Mouse (Mus musculus): ENCODE results near the gene Nktr. TPM values are rescaled to one million over a fixed set of nuclear protein-coding genes. Genes with fewer than 3 reads are reported as not detected.

The Nktr gene
- polyA plus RNA-seq, 1 experiment from 2014 or later, result 61.7 TPM

DNA sequence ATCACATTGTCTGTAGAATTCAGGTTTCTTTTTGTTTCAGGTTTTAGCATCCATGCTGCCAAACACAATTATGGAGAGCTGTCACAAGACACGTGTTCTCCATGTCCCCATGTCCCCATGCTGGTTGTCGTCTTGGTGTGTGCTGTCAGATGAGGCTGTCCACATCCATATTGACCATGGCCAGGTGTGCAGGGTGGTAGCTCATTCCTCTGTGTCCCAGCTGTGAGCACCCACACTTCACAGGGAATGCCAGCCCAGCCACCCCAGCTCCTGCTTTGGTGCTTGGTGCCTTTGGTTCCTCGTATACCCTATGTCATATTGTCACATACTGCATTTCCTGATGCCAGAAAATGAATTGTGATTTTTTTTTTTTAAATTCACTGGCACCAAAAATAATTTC, 35.7 kb downstream of the Nktr start:
- H3K4me1 ChIP-seq (ENCODE audit: control insufficient read depth, insufficient read depth, low read length), result peaks cover 20% of the 10 kb centered on the region
- H3K27me3 ChIP-seq (replicated peaks; ENCODE audit: control insufficient read depth, insufficient read depth, low read length), result no peaks in the 10 kb centered on the region
- H3K27ac ChIP-seq (replicated peaks; ENCODE audit: low read depth, low read length), result no peak overlapping the region
- H3K9me3 ChIP-seq (ENCODE audit: control insufficient read depth, low read length), result no peaks in the 10 kb centered on the region
- H3K9ac ChIP-seq (ENCODE audit: low read depth, low read length), result no peak overlapping the region
- H3K36me3 ChIP-seq (ENCODE audit: control insufficient read depth, insufficient read depth, low read length), result peaks cover 74% of the 10 kb centered on the region
- no peak overlapping the region for H3K4me3 ChIP-seq (ENCODE audit: low read depth, low read length)
- whole genome bisulfite sequencing, result 93% methylated on average over 3 of the region's 3 CpGs
- H3K4me2 ChIP-seq (ENCODE audit: low read depth, low read length), result no peak overlapping the region
- DNase-seq (ENCODE audit: low spot score) (no peak), ATAC-seq (ENCODE audit: low read depth) (no peak)

DNA sequence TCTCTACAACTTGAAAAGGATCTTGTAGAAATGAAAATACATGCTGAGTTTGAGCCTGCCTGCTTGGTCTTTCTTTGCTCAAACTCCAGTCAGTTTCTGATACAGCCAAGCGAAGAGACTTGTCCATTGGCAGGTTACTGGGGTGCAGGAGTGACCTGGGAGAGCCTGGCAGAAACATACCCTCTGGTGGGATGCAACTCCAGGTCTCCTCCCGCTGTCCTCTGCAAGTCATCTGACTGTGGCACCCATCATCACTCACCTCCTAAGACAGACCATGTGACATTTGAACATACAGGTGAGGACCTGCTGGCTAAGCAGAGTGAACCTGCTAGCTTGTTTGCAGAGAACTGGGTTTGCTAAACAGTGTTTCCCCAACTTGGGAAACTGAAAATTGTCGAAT, 37.8 kb downstream of the Nktr start:
- ATAC-seq (ENCODE audit: low read depth) (no peak), DNase-seq (ENCODE audit: low spot score) (no peak)
- H3K9ac ChIP-seq (ENCODE audit: low read depth, low read length), result no peak overlapping the region
- H3K4me3 ChIP-seq (ENCODE audit: low read depth, low read length), result no peak overlapping the region
- peaks cover 30% of the 10 kb centered on the region for H3K4me1 ChIP-seq (ENCODE audit: control insufficient read depth, insufficient read depth, low read length)
- H3K9me3 ChIP-seq (ENCODE audit: control insufficient read depth, low read length), result no peaks in the 10 kb centered on the region
- H3K27me3 ChIP-seq (replicated peaks; ENCODE audit: control insufficient read depth, insufficient read depth, low read length), result no peaks in the 10 kb centered on the region
- peak overlapping the region; percentile 95 for H3K27ac ChIP-seq (replicated peaks; ENCODE audit: low read depth, low read length)
- H3K36me3 ChIP-seq (ENCODE audit: control insufficient read depth, insufficient read depth, low read length), result peaks cover 52% of the 10 kb centered on the region
- 84% methylated on average over 3 of the region's 3 CpGs for WGBS
- no peak overlapping the region for H3K4me2 ChIP-seq (ENCODE audit: low read depth, low read length)

DNA sequence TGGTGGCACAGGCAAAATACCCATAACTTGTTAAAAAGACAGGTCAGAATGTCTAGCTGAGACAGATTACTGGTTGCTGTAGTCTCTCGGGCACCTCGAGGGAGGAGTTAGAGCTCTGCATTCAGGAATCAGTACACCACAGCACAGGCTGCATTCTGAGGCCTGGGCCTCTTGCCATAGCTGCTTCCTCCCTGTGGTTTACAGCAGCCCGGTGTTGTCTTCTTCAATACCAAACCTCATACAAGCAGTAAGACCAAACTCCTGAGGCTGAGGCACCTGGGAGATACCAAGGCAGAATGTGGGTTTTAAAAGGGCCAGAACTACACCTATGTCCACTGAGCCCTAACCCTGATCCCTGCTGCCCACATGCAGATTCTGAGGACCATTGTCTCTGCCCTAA, 38.5 kb downstream of the Nktr start:
- Histone ChIP-seq H3K4me3 (ENCODE audit: low read depth, low read length) (no peak overlapping the region), H3K36me3 (ENCODE audit: control insufficient read depth, insufficient read depth, low read length) (peaks cover 46% of the 10 kb centered on the region), H3K9ac (ENCODE audit: low read depth, low read length) (peak overlapping the region; percentile 30; the same call in 1 of the 2 replicates), H3K4me2 (ENCODE audit: low read depth, low read length) (peak overlapping the region; percentile 86), H3K9me3 (ENCODE audit: control insufficient read depth, low read length) (no peaks in the 10 kb centered on the region), H3K4me1 (ENCODE audit: control insufficient read depth, insufficient read depth, low read length) (peaks cover 30% of the 10 kb centered on the region), H3K27ac (replicated peaks; ENCODE audit: low read depth, low read length) (peak overlapping the region; percentile 95), H3K27me3 (replicated peaks; ENCODE audit: control insufficient read depth, insufficient read depth, low read length) (no peaks in the 10 kb centered on the region)
- DNase-seq (ENCODE audit: low spot score), result peak; percentile 78
- ATAC-seq (ENCODE audit: low read depth), result no peak
- WGBS, result 25% methylated on average over 3 of the region's 3 CpGs

DNA sequence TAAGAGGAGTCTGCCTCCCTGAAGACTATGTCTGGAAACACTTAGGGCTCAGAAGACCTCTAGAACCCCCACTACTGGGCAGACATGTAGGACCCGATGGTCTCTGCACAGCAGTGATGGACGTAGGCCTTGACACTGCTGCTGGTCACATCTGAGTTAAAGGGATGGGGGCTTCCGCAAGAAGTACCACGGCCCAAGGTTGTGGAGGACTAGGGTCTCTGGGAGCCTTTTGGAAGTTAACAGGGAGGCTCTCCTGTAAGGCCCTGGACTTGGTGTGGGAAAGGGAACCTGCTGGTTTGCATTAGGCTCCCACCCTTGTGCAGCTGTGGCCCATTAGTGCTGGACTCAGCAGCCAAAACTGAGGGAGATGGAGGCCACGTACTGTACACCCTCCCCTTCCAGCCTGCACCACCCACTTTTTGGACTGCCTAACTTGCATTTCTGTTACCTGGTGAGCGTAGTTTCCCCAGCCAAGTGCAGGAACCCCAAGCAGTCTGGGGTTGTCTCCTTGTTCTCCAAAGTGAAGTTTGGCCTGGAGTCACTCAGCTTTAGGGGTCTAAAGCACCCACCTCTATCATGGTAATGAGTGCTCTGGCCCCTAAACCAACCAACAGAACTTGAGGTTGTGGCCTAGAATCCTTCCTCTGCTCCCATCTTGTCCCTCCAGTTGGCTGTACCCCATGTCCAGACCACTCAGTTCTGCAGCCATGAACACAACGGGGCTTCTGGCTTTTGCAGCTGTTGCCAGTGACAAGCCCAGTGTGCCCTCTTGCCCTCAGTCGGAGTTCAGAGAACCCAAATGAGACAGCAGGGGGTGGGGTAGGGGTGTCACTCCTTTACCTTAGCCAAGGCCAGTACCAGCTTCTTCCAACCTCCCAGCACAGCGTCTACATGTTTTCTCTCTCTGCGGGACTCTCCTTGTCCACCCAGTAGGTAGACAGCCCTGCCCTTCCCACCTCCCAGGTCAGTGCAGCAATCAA, 39.2 kb downstream of the Nktr start:
- Histone ChIP-seq H3K36me3 (ENCODE audit: control insufficient read depth, insufficient read depth, low read length) (peaks cover 47% of the 10 kb centered on the region), H3K4me1 (ENCODE audit: control insufficient read depth, insufficient read depth, low read length) (peaks cover 30% of the 10 kb centered on the region), H3K9me3 (ENCODE audit: control insufficient read depth, low read length) (no peaks in the 10 kb centered on the region), H3K4me2 (ENCODE audit: low read depth, low read length) (peak overlapping the region; percentile 86), H3K9ac (ENCODE audit: low read depth, low read length) (peak overlapping the region; percentile 95), H3K27ac (replicated peaks; ENCODE audit: low read depth, low read length) (peak overlapping the region; percentile 95), H3K4me3 (ENCODE audit: low read depth, low read length) (peak overlapping the region; percentile 94), H3K27me3 (replicated peaks; ENCODE audit: control insufficient read depth, insufficient read depth, low read length) (no peaks in the 10 kb centered on the region)
- 31% methylated on average over 10 of the region's 10 CpGs for WGBS
- peak; percentile 48 for ATAC-seq (ENCODE audit: low read depth)
- DNase-seq (ENCODE audit: low spot score), result peak; percentile 89

DNA sequence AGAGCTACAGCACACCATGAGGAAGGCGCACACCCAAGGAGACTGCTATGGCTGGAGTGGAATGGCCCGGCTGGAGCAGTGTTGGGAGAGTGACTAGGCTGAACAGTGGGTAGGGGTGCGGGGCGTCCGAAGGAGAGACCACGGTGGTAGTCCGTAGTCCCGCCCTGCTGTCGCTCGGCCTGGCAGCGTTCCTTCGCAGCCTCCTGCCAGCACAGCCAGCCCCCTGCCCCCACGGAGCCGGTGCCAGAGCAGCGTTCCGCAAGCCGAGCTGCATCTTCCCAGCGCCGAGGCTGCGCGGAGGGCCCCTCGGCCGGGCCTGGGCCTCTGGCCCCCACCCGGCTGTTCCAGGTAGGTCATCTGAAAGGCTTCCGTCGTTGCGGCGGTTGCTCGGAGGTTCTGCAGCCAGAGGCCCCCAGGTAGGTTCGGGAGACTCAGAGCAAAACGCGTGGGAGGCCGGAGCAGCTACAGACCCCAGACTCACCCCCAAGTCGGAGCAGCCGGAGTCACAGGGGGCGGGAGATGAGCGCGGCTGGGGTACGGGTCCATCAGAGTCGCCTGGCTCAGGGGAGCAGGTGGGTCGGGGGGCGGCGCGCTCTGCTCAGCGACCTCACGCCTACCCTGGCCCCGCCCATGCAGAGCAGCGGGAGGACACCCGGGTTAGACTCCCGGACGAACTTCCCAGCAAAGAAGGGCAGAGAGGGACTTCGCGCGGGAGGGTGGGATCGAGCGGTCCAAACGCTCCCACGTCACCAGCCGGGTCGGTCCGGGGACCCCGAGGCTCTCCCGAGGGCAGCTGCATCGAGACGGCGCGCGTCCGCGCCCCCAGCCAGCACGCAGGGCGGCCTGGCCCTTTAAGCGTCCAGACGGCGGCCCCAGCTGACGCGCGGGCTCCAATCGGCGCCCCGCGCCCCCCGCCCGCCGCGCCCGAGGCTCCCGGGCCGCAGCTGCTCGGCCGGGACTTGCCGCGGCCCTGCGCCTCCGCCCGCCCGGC, 40.4 kb downstream of the Nktr start, which contains the start of gene Zfp651:
Gene Zfp651 (plus strand): TSS at position 240 of the 991 bp plus-strand sequence.
- H3K36me3 ChIP-seq (ENCODE audit: control insufficient read depth, insufficient read depth, low read length), result peaks cover 47% of the 10 kb centered on the region
- no peaks in the 10 kb centered on the region for H3K27me3 ChIP-seq (replicated peaks; ENCODE audit: control insufficient read depth, insufficient read depth, low read length)
- peak within 1 kb of the TSS; percentile 94 for H3K4me3 ChIP-seq (ENCODE audit: low read depth, low read length)
- H3K9me3 ChIP-seq (ENCODE audit: control insufficient read depth, low read length), result no peaks in the 10 kb centered on the region
- H3K4me2 ChIP-seq (ENCODE audit: low read depth, low read length), result peak within 1 kb of the TSS; percentile 86
- peak within 1 kb of the TSS; percentile 95 for H3K27ac ChIP-seq (replicated peaks; ENCODE audit: low read depth, low read length)
- peak; percentile 84 for ATAC-seq (ENCODE audit: low read depth)
- WGBS, result 1% methylated on average over 29 of the region's 97 CpGs
- peaks cover 30% of the 10 kb centered on the region for H3K4me1 ChIP-seq (ENCODE audit: control insufficient read depth, insufficient read depth, low read length)
- H3K9ac ChIP-seq (ENCODE audit: low read depth, low read length), result peak within 1 kb of the TSS; percentile 95
- peak; percentile 89 for DNase-seq (ENCODE audit: low spot score)

DNA sequence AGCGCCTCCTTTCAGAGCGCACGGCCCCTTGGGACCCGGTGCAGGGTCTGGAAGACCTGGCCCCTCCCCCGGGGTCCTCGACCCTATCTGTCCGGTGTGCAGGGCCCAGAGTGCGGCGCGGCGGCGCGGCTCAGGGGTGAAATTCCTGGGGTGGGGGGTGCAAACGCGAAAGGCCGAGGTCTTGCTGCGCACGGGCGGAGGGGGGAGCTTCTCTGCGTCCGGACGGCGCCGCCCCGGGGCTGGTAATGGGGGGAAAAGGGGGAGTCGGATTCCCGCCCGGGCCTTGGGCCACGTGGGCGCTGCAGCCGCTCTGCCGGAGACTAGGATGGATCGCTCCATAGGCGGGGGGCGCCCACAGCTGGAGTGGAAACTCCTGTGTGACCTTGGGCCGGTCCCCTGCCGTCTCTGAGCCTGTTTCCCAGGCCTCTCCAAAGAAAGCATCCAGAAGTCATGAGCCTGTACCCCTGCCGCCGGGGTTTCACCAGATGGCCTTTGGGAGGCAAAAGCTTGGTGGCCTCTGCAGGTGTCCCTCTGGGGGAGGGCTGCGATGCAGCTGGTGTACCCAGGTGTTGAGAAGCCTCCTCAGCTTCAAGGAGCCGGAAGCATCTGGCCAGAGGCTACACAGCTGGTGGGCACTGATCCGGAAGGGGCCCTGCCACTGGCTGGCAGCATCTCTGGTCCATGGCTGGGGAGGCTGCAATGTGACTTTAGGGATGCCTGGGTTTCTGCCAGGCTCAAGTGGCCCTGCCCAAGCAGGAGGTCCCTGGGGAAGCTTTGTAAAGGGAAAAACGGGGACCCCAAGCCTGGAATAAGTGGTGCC, 41.5 kb downstream of the Nktr start:
- peak; percentile 65 for ATAC-seq (ENCODE audit: low read depth)
- peak; percentile 93 for DNase-seq (ENCODE audit: low spot score)
- Histone ChIP-seq H3K4me1 (ENCODE audit: control insufficient read depth, insufficient read depth, low read length) (peaks cover 30% of the 10 kb centered on the region), H3K36me3 (ENCODE audit: control insufficient read depth, insufficient read depth, low read length) (peaks cover 47% of the 10 kb centered on the region), H3K4me3 (ENCODE audit: low read depth, low read length) (peak overlapping the region; percentile 94), H3K27ac (replicated peaks; ENCODE audit: low read depth, low read length) (peak overlapping the region; percentile 95), H3K4me2 (ENCODE audit: low read depth, low read length) (peak overlapping the region; percentile 86), H3K27me3 (replicated peaks; ENCODE audit: control insufficient read depth, insufficient read depth, low read length) (no peaks in the 10 kb centered on the region), H3K9me3 (ENCODE audit: control insufficient read depth, low read length) (no peaks in the 10 kb centered on the region), H3K9ac (ENCODE audit: low read depth, low read length) (peak overlapping the region; percentile 95)
- WGBS, result 2% methylated on average over 18 of the region's 43 CpGs

DNA sequence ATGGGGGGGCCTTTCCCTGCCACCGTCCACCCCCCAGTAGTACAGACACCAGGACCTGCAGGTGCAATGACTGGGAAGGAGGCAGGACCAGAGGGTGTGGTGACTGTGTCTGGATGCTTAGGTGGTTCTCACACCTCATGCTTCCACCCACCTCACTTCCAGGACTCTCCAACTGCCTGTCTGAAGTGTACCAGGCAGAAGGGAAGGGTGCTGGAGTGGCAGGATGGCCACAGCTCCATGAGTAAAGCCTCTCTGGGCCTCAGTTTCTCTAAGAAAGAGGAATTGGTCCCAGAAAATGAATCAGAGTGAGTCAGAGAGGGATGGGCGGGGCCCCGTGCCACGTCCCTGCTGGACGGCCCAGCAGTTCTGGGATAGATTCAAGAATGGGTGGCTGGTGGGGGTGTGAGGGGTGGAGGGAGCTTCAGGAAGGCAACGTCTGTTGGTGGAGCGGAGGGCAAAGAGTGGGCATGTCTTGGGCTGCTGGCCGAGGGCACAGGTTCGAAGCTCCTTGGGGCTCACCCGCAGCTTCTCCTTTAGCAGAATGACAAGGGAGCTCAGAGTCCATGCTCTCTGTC, 42.2 kb downstream of the Nktr start:
- 58% methylated on average over 10 of the region's 10 CpGs for WGBS
- no peaks in the 10 kb centered on the region for H3K27me3 ChIP-seq (replicated peaks; ENCODE audit: control insufficient read depth, insufficient read depth, low read length)
- peaks cover 30% of the 10 kb centered on the region for H3K4me1 ChIP-seq (ENCODE audit: control insufficient read depth, insufficient read depth, low read length)
- peak overlapping the region; percentile 86 for H3K4me2 ChIP-seq (ENCODE audit: low read depth, low read length)
- H3K27ac ChIP-seq (replicated peaks; ENCODE audit: low read depth, low read length), result peak overlapping the region; percentile 95; the same call in 1 of the 2 replicates
- H3K36me3 ChIP-seq (ENCODE audit: control insufficient read depth, insufficient read depth, low read length), result peaks cover 47% of the 10 kb centered on the region
- ATAC-seq (ENCODE audit: low read depth), result no peak
- peak overlapping the region; percentile 94 for H3K4me3 ChIP-seq (ENCODE audit: low read depth, low read length)
- no peaks in the 10 kb centered on the region for H3K9me3 ChIP-seq (ENCODE audit: control insufficient read depth, low read length)
- DNase-seq (ENCODE audit: low spot score), result no peak
- H3K9ac ChIP-seq (ENCODE audit: low read depth, low read length), result peak overlapping the region; percentile 95

All from embryonic facial prominence, embryonic 14.5 days (tissue).